Mouse (Mus musculus): ENCODE results near the gene Gm45140. TPM values are rescaled to one million over a fixed set of nuclear protein-coding genes. Genes with fewer than 3 reads are reported as not detected.

The Gm45140 gene
- polyA plus RNA-seq, 1 experiment from 2014 or later: 3.4 TPM

GRCm38 (mm10) chr6:87809651-87810161 lies 25.9 kb downstream of the Gm45140 start:
- 85% methylated on average over 6 of the region's 6 CpGs for WGBS

GRCm38 (mm10) chr6:87809144-87809543 lies 26.5 kb downstream of the Gm45140 start:
- WGBS: 90% methylated on average over 2 of the region's 2 CpGs
- Histone ChIP-seq H3K36me3 (peaks cover 6% of the 10 kb centered on the region; the same call in 1 of the 2 replicates), H3K27ac (replicated peaks) (no peak overlapping the region), H3K27me3 (no peaks in the 10 kb centered on the region), H3K4me2 (replicated peaks) (no peak overlapping the region), H3K4me3 (replicated peaks) (no peak overlapping the region), H3K9me3 (replicated peaks) (no peaks in the 10 kb centered on the region), H3K9ac (no peak overlapping the region), H3K4me1 (peaks cover 29% of the 10 kb centered on the region)
- ATAC-seq (ENCODE audit: insufficient number of reproducible peaks, low FRiP score, low TSS enrichment, low read depth): no peak

More at GRCm38 (mm10) chr6:87809651-87810161, 25.9 kb downstream of the Gm45140 start:
- peaks cover 29% of the 10 kb centered on the region for H3K4me1 ChIP-seq
- no peak for ATAC-seq (ENCODE audit: insufficient number of reproducible peaks, low FRiP score, low TSS enrichment, low read depth)
- H3K27me3 ChIP-seq: no peaks in the 10 kb centered on the region
- peak overlapping the region; percentile 91; the same call in 1 of the 2 replicates for H3K4me2 ChIP-seq (replicated peaks)
- peaks cover 10% of the 10 kb centered on the region for H3K36me3 ChIP-seq
- H3K27ac ChIP-seq (replicated peaks): no peak overlapping the region
- H3K4me3 ChIP-seq (replicated peaks): no peak overlapping the region
- no peaks in the 10 kb centered on the region for H3K9me3 ChIP-seq (replicated peaks)
- H3K9ac ChIP-seq: no peak overlapping the region

- peaks cover 29% of the 10 kb centered on the region for H3K4me1 ChIP-seq
- H3K4me2 ChIP-seq (replicated peaks): no peak overlapping the region
- no peak for ATAC-seq (ENCODE audit: insufficient number of reproducible peaks, low FRiP score, low TSS enrichment, low read depth)
- no peak overlapping the region for H3K9ac ChIP-seq
- peaks cover 2% of the 10 kb centered on the region; the same call in 1 of the 2 replicates for H3K36me3 ChIP-seq
- WGBS: 79% methylated on average over 3 of the region's 3 CpGs
- H3K9me3 ChIP-seq (replicated peaks): no peaks in the 10 kb centered on the region
- H3K27ac ChIP-seq (replicated peaks): no peak overlapping the region
- H3K4me3 ChIP-seq (replicated peaks): no peak overlapping the region
- no peaks in the 10 kb centered on the region for H3K27me3 ChIP-seq
Observed at GRCm38 (mm10) chr6:87808521-87808920, 27.1 kb downstream of the Gm45140 start.

- WGBS: 81% methylated on average over 4 of the region's 4 CpGs
- Histone ChIP-seq H3K4me3 (replicated peaks) (no peak overlapping the region), H3K9ac (no peak overlapping the region), H3K27ac (replicated peaks) (no peak overlapping the region), H3K27me3 (no peaks in the 10 kb centered on the region), H3K9me3 (replicated peaks) (no peaks in the 10 kb centered on the region), H3K4me1 (peaks cover 29% of the 10 kb centered on the region), H3K4me2 (replicated peaks) (no peak overlapping the region), H3K36me3 (no peaks in the 10 kb centered on the region)
- ATAC-seq (ENCODE audit: insufficient number of reproducible peaks, low FRiP score, low TSS enrichment, low read depth): no peak
Observed at GRCm38 (mm10) chr6:87807735-87808440, 27.7 kb downstream of the Gm45140 start.

GRCm38 (mm10) chr6:87806857-87807256 lies 28.7 kb downstream of the Gm45140 start:
- Histone ChIP-seq H3K9me3 (replicated peaks) (no peaks in the 10 kb centered on the region), H3K4me1 (peaks cover 25% of the 10 kb centered on the region), H3K4me2 (replicated peaks) (no peak overlapping the region), H3K27ac (replicated peaks) (no peak overlapping the region), H3K9ac (no peak overlapping the region), H3K27me3 (no peaks in the 10 kb centered on the region), H3K36me3 (no peaks in the 10 kb centered on the region), H3K4me3 (replicated peaks) (no peak overlapping the region)
- 55% methylated on average over 2 of the region's 2 CpGs for WGBS
- no peak for ATAC-seq (ENCODE audit: insufficient number of reproducible peaks, low FRiP score, low TSS enrichment, low read depth)

GRCm38 (mm10) chr6:87806028-87806427 lies 29.6 kb downstream of the Gm45140 start:
- Histone ChIP-seq H3K27ac (replicated peaks) (no peak overlapping the region), H3K4me2 (replicated peaks) (no peak overlapping the region), H3K27me3 (no peaks in the 10 kb centered on the region), H3K9ac (no peak overlapping the region), H3K36me3 (no peaks in the 10 kb centered on the region), H3K4me1 (peaks cover 24% of the 10 kb centered on the region), H3K4me3 (replicated peaks) (no peak overlapping the region), H3K9me3 (replicated peaks) (no peaks in the 10 kb centered on the region)
- WGBS: 88% methylated on average over 2 of the region's 2 CpGs
- ATAC-seq (ENCODE audit: insufficient number of reproducible peaks, low FRiP score, low TSS enrichment, low read depth): 0 out of 2 replicates have a peak, but pooled peaks have one; percentile 43

GRCm38 (mm10) chr6:87805448-87805847 lies 30.1 kb downstream of the Gm45140 start:
- ATAC-seq (ENCODE audit: insufficient number of reproducible peaks, low FRiP score, low TSS enrichment, low read depth): no peak
- WGBS: 93% methylated on average over 7 of the region's 7 CpGs
- no peaks in the 10 kb centered on the region for H3K36me3 ChIP-seq
- no peak overlapping the region for H3K4me3 ChIP-seq (replicated peaks)
- no peak overlapping the region for H3K9ac ChIP-seq
- no peak overlapping the region for H3K27ac ChIP-seq (replicated peaks)
- H3K4me2 ChIP-seq (replicated peaks): no peak overlapping the region
- no peaks in the 10 kb centered on the region for H3K27me3 ChIP-seq
- peaks cover 18% of the 10 kb centered on the region for H3K4me1 ChIP-seq
- H3K9me3 ChIP-seq (replicated peaks): no peaks in the 10 kb centered on the region

- no peak overlapping the region for H3K27ac ChIP-seq (replicated peaks)
- no peak overlapping the region for H3K9ac ChIP-seq
- no peak overlapping the region for H3K4me3 ChIP-seq (replicated peaks)
- H3K9me3 ChIP-seq (replicated peaks): no peaks in the 10 kb centered on the region
- H3K4me1 ChIP-seq: peaks cover 12% of the 10 kb centered on the region
- no peak for ATAC-seq (ENCODE audit: insufficient number of reproducible peaks, low FRiP score, low TSS enrichment, low read depth)
- no peaks in the 10 kb centered on the region for H3K27me3 ChIP-seq
- no peaks in the 10 kb centered on the region for H3K36me3 ChIP-seq
- no peak overlapping the region for H3K4me2 ChIP-seq (replicated peaks)
- 77% methylated on average over 7 of the region's 7 CpGs for WGBS
Observed at GRCm38 (mm10) chr6:87804886-87805285, 30.7 kb downstream of the Gm45140 start.

GRCm38 (mm10) chr6:87804036-87804435 lies 31.6 kb downstream of the Gm45140 start:
- Histone ChIP-seq H3K27ac (replicated peaks) (no peak overlapping the region), H3K36me3 (no peaks in the 10 kb centered on the region), H3K4me3 (replicated peaks) (no peak overlapping the region), H3K4me2 (replicated peaks) (no peak overlapping the region), H3K27me3 (no peaks in the 10 kb centered on the region), H3K9ac (no peak overlapping the region), H3K4me1 (0 out of 2 replicates have a peak, but pooled peaks cover 5% of the 10 kb centered on the region), H3K9me3 (replicated peaks) (no peaks in the 10 kb centered on the region)
- WGBS: 73% methylated on average over 1 of the region's 1 CpGs
- ATAC-seq (ENCODE audit: insufficient number of reproducible peaks, low FRiP score, low TSS enrichment, low read depth): no peak

- no peaks in the 10 kb centered on the region for H3K36me3 ChIP-seq
- no peak overlapping the region for H3K4me3 ChIP-seq (replicated peaks)
- no peaks in the 10 kb centered on the region for H3K27me3 ChIP-seq
- H3K4me2 ChIP-seq (replicated peaks): no peak overlapping the region
- no peak overlapping the region for H3K27ac ChIP-seq (replicated peaks)
- ATAC-seq (ENCODE audit: insufficient number of reproducible peaks, low FRiP score, low TSS enrichment, low read depth): no peak
- no peaks in the 10 kb centered on the region for H3K9me3 ChIP-seq (replicated peaks)
- WGBS: 84% methylated on average over 7 of the region's 7 CpGs
- H3K9ac ChIP-seq: no peak overlapping the region
- H3K4me1 ChIP-seq: 0 out of 2 replicates have a peak, but pooled peaks cover 5% of the 10 kb centered on the region
Observed at GRCm38 (mm10) chr6:87802462-87802861, 33.1 kb downstream of the Gm45140 start.

GRCm38 (mm10) chr6:87799576-87799975 lies 36.0 kb downstream of the Gm45140 start:
- 92% methylated on average over 6 of the region's 6 CpGs for WGBS
- Histone ChIP-seq H3K4me3 (replicated peaks) (no peak overlapping the region), H3K27ac (replicated peaks) (no peak overlapping the region), H3K4me2 (replicated peaks) (no peak overlapping the region), H3K9me3 (replicated peaks) (no peaks in the 10 kb centered on the region), H3K36me3 (no peaks in the 10 kb centered on the region), H3K27me3 (no peaks in the 10 kb centered on the region), H3K9ac (no peak overlapping the region), H3K4me1 (no peaks in the 10 kb centered on the region)
- no peak for ATAC-seq (ENCODE audit: insufficient number of reproducible peaks, low FRiP score, low TSS enrichment, low read depth)

- Histone ChIP-seq H3K36me3 (peaks cover 9% of the 10 kb centered on the region), H3K27me3 (no peaks in the 10 kb centered on the region), H3K27ac (replicated peaks) (no peak overlapping the region), H3K9me3 (replicated peaks) (no peaks in the 10 kb centered on the region), H3K4me3 (replicated peaks) (no peak overlapping the region), H3K4me2 (replicated peaks) (no peak overlapping the region), H3K4me1 (no peaks in the 10 kb centered on the region), H3K9ac (no peak overlapping the region)
- WGBS: 55% methylated on average over 2 of the region's 2 CpGs
- no peak for ATAC-seq (ENCODE audit: insufficient number of reproducible peaks, low FRiP score, low TSS enrichment, low read depth)
Observed at GRCm38 (mm10) chr6:87797321-87797720, 38.3 kb downstream of the Gm45140 start.
